Mouse (Mus musculus) regulatory T cell (primary cell): Measurements from ENCODE around the gene Camta1.

Experiments used
- in situ Hi-C: fragments of 300-600 bp; cut with MboI, MseI; formaldehyde crosslinking; loops from one replicate; pipeline ENCODE4 v1.15.1; 2025; ENCODE audit warnings: high pct_unique_total_duplicates

Camta1 gene

DNA sequence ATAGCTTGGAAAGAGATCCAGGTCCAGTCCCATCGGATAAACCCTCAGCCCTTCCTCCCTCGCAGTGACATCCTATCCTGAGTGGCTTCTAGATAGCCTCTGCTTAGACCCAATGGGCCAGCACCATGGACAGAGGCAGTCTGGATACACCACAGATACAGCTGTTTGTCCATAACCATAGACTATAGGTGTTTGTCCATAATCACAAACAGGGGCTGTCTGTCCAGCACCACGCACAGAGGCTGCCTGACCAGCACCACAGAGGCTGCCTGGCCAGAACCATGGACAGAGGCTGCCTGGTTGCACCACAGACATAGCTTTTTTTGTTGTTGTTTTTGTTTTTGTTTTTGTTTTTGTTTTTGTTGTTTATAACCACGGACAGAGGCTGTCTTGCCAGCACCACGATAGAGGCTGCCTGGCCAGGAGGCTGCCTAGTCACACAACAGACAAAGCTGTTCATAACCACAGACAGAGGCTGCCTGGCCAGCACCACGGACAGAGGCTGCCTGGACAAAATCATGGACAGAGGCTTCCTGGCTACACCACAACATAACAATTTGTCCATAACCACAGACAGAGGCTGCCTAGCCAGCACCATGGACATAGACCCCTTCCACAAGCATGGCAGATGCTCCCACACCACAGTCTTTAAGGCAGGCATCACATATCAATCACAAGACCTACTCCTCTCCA, 572.6 kb downstream of the Camta1 start:
- in situ Hi-C loops, result no loop called here

DNA sequence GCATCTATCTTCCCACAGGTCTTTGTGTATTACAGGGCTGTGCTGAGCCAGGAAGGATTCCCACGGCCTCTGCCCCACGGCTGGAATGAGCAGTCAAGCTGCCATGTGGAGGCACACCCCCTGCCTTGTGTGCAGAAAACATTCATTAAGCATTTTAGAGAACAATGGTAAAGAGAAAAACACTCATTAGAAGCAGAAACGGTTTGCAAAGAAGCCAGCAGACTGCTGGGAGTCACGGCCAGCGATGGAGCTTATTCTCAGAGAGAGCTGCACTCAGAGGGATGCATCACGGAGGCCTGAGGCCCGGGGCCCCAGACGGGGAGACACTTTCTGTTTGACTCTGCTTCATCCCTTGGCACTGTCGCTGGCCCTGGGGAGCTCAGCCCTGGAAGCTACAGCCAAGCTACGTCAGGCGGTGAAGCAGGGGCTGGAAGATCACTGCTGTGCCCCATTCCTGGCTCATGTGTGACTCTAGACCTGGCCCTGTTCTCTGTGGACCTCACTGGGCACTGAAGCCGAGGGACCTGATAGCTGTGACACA, 575.7 kb downstream of the Camta1 start:
- in situ Hi-C loops, result no loop called here

DNA sequence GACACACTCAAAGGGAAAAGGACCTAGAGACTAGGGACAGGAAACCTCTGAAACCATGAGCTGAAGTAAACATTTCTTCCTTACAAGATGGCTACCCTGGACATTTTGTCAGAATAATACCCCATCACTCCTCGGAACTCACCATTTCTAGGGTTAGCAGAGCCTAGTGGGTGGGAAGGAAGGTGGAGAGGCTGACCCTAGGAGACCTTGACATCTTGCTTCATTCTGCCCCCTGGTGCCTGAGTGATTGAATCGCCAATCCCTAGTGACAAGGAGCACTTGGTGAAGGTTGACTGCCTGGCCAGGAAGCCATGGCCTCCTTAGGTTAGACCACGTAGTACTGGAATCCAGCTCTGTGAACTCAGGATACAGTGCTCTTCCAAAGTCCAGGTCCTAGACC, 576.2 kb downstream of the Camta1 start:
- in situ Hi-C loops, result no loop called here

GRCm38 (mm10) chr4:151283092-151283741, 578.5 kb downstream of the Camta1 start:
- in situ Hi-C loops, result no loop called here

- in situ Hi-C loops, result no loop called here
Observed at GRCm38 (mm10) chr4:151282103-151282502, 579.6 kb downstream of the Camta1 start.

DNA sequence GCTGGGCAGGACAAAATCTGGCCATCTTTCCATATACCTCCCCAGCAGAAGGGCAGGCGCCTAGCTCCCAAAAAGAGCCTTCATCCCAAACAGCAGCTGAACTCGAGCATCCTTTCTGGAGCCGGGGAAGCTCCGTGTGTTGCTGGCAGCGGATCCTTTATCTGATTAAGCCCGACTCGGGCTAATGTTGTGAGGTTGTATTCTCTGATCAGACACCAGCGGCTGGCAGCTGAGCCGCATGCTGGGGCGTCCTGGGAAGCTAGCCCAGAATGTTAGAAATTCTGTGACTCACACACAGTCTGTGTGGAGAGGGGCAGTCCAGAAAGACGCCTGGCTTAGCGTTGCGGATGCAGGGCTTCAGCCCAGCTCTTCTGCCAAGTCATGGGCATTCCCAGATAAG, 586.4 kb downstream of the Camta1 start:
- in situ Hi-C loops, result no loop called here

DNA sequence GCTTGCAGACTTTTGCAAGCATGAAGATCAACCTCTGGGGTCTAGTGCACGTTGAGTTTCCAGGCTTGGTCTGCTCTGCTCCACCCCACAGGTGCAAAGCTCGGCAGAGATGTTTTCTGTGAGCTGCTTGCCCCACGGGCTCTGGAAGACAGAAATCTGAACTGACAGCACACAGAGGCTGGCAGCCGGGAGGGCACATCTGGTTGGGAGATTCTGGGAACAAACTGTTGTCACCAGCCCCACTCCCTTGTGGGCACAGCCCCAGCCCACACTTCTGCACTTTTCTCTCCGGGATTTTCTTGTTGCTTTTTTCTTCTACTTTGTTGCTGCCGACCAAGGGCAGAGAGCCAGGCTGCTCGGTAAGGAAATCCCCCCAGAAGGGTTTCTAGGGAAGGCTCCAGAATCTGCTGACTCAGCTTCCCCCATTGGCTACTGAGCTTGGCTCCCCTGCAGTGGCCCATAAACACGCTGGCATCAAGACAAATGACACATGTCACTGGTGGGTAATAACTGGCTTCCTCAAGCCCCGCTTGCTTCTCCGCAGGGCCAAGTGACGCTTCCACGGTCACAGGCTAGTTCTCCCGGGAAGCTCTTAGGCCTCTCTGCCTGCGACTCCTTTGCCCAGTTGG, 597.8 kb downstream of the Camta1 start:
- in situ Hi-C loops, result no loop called here

DNA sequence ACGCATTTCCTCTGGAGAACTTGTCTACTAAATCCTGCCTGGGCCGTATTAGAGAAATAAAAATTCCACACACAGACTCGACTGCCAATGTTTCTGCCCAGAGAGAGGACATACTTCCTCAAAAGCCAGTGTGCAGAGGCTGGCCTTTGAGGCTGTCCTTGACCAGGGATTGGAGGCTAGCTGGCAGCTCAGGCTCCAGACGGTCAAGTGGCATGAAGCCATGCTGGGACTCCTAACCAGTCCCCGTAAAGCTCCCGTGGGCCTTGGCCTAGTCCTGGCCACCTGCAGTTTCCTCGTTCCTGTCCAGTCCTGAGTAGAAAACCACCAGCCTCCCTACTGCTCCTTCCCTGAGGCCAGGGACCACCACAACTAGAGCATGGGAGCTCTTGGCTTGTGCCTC, 598.6 kb downstream of the Camta1 start:
- in situ Hi-C loops, result no loop called here

GRCm38 (mm10) chr4:151256622-151257021, 605.1 kb downstream of the Camta1 start:
- in situ Hi-C loops, result no loop called here

GRCm38 (mm10) chr4:151250824-151251223, 610.9 kb downstream of the Camta1 start:
- in situ Hi-C loops, result no loop called here

- in situ Hi-C loops, result no loop called here
Observed at GRCm38 (mm10) chr4:151245068-151245797, 616.4 kb downstream of the Camta1 start.

GRCm38 (mm10) chr4:151243445-151243844, 618.2 kb downstream of the Camta1 start:
- in situ Hi-C loops, result no loop called here

GRCm38 (mm10) chr4:151242751-151243150, 618.9 kb downstream of the Camta1 start:
- in situ Hi-C loops, result no loop called here

DNA sequence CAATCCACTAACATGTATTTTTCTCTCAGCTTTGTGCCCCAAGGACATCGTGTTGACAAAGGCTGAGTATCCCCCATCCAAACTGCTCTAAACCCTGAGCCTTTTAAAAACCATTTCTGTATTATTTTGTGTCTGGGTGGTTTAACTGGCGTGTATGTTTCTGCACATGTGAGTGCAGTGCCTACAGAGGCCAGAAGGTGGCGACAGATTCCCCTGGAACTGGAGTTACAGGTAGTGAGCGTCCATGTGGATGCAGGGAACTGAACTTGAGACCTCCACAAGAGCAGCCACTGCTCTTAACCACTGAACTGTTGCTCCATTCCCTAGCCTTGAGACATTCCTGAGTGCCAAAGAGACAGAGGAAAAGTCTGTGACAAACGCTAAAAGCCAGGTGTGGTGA, 621.2 kb downstream of the Camta1 start:
- in situ Hi-C loops, result no loop called here

DNA sequence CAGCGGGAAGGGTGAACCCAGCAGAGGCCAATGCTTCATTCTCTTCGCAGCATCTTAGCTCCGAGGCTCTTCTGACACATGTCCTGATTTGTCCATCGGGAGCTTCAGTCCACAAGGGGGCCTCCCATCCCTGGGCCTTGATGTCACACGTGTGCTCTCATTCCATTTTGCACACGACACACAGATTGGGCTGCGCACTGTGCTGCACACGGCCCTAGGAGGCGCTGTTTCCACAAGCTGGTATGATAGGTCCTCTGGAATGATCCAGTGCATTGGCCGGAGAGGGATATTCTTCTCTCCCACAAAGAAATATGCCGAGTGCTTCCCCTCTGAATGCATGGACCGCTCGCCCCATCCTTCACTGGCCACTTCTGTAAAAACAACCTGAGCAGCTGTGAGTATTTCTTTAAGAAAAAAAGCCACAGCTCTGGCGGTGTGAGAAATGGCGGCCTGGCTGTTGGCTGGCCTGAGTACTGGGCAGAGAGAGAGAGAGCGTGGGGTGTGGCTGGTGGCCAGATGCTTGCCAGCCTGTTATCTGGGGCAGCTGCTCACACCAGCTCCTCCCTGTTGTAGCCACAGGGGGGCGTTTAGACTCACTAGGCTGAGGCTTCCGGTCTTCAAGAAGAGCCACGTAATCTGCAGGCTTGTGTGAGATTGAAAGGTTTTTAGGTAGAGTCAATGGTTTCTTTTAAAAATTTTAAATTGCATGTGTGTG, 622.5 kb downstream of the Camta1 start:
- in situ Hi-C loops, result no loop called here

DNA sequence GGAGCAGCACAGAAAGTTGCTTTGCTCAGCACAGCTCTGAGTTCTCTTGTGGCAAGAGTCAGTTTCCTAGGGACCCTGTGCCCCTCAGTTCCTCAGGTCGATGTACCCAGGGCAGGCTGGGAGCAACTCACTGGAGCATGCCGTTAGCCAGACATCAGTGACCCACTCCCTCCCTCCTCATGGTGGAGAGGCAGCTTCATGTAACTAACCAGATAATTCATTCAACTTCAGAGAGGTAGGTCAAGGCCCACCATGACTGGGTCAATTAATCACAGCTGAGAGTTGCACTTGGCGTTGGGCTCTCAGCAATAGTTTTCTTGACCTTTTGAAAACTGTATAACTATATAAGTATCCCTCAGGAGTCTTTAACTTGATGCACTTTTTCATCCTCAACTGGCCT, 624.2 kb downstream of the Camta1 start:
- in situ Hi-C loops, result no loop called here

- in situ Hi-C loops, result no loop called here
Observed at GRCm38 (mm10) chr4:151234981-151235380, 626.7 kb downstream of the Camta1 start.

DNA sequence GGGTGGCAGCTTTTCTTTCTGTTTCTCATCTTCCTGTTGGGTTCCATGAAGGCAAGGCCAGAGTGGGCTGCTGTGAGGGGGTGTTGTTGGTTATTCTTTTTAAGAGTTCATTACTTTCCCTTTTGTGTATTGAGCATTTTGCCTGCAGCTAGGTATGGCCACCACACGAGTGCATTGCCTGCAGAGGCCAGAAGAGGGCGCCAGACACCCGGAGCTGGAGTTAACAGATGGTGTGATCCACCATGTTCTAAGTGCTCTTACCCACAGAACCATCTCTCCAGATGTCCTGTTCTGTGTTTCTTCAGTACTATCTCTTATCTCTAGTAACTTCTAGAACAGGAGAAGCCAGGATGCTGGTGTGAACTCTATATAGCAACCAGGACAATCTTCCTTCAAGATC, 629.6 kb downstream of the Camta1 start:
- in situ Hi-C loops, result no loop called here

DNA sequence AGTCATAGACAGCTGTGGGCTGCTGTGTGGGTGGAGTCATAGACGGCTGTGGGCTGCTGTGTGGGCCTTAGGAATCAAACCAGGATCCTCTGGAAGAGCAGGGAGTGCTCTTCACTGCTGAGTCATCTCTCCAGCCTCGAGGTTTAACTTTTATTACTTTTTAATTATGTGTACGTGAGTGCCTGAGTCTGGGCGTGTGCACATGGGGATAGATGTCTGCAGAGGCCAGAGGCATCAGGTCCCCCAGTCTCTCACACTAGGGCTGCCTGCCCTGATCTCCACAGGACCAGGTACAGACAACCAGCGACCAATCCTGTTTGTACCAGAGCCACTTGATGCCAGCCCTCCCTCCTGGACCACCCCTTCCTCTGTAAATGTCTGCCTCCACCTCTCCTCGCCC, 632.6 kb downstream of the Camta1 start:
- in situ Hi-C loops, result no loop called here

DNA sequence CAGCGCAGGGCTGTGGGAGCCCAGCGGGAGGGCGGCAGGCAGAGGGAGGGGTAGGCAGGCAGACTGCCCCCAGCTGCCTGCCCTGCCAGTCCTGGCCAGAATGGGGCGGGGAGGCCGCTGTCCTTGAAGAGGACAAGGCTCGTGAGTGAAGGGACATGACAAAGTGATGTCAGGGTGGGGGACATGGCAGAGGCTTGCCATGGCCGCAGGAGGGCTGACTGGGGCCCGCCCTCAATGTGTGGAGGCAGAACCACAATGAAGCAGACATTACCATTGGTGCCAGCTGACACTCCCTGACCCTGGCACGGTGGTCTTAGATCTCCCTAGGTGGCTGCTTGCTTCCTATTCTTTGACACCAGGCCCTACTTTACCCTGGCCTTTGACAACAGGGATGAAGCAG, 635.2 kb downstream of the Camta1 start:
- in situ Hi-C loops, result no loop called here

DNA sequence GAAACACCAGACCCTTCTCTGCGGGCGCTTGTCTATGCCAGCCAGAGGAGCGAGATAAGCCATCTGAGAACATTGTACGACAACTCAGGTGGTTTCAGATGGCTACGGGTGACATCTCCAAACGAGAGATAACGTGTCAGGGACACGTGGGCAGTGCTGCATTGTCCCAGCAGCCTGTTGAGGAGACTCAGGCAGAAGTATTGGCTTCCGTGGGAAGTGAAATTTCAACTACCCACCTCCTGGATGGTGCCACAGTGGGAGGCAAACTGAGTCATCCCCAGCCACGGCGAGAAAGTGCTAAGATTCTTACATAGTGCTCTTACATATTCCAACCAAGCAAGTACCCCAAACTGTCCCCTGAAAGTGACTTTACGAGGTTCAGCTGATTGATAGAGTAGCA, 637.7 kb downstream of the Camta1 start:
- in situ Hi-C loops, result no loop called here
